Mouse (Mus musculus) embryonic fibroblast, embryonic 13.5 days (primary cell): ENCODE results near the gene Nos3. TPM values are rescaled to one million over a fixed set of nuclear protein-coding genes. Genes with fewer than 3 reads are reported as not detected.
A peak's percentile ranks its signal among the peaks of the same experiment; 100 is the strongest.

ENCODE experiments used
- H3K27ac ChIP-seq: 2 replicates; pipeline ENCODE4 v1.5.1; 2012; ENCODE audit warnings: low read length, control low read depth, inconsistent platforms; ENCODE audit not compliant: insufficient read depth
- H3K4me1 ChIP-seq: 2 replicates; pipeline ENCODE4 v1.6.1; 2011; ENCODE audit warnings: low read length; ENCODE audit not compliant: control insufficient read depth, insufficient read depth
- H3K4me3 ChIP-seq: 2 replicates; pipeline ENCODE4 v1.5.1; 2011; ENCODE audit warnings: mild to moderate bottlenecking, control low read depth, low read length; ENCODE audit not compliant: insufficient read depth
- CTCF ChIP-seq: IDR thresholded peaks from 2 replicates; pipeline ENCODE4 v1.5.1; 2011; ENCODE audit warnings: mild to moderate bottlenecking, control low read depth, low read length, moderate library complexity, borderline replicate concordance; ENCODE audit not compliant: insufficient read depth
- POLR2A ChIP-seq: IDR thresholded peaks from 2 replicates; pipeline ENCODE4 v1.6.1; 2011; ENCODE audit warnings: low read depth, mild to moderate bottlenecking, control low read depth, low read length, moderate library complexity
- polyA plus RNA-seq: library from polyadenylated mRNA; stranded (reverse); fragments of >200 nt; gene quantifications from 2 replicates; pipeline ENCODE4 v1.2.4, GENCODE M21; 2011; ENCODE audit warnings: low read depth; ENCODE audit not compliant: missing spikeins, insufficient read length

Gene Nos3
- polyA plus RNA-seq, 1 experiment: not detected

DNA sequence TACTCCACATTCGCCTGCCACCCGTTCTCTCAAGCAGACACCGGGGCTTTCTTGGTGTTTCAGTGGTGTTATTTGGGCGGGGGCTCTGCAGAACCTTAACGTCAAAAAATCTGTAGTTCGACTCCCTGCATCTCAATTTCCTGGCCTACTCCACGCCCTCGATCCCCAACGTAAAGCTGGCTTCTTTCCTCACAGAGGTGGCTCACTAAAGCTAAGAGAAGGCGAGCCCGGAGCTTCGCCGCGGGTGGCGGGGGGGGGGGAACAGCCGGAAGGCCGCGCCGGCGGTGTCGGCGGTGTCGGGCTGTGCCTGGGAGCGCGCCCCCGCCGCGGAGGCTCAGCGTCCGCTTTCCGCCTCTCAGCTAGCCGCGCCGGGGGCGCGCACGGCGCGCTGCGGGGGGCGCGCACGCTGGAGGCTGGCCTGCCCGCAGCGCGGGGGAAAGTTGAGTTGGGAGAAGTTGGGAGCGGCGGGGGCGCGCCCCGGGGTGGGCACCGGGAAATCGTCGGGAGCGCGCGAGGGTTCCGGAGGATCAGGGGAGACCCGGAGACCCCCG is 60.3 kb downstream of the Nos3 start:
- Histone ChIP-seq H3K27ac (peak overlapping the region; percentile 84), H3K4me1 (peaks cover 4% of the 10 kb centered on the region), H3K4me3 (peak overlapping the region; percentile 74)
- TF ChIP-seq CTCF (no peak), POLR2A (peak; percentile 50)

DNA sequence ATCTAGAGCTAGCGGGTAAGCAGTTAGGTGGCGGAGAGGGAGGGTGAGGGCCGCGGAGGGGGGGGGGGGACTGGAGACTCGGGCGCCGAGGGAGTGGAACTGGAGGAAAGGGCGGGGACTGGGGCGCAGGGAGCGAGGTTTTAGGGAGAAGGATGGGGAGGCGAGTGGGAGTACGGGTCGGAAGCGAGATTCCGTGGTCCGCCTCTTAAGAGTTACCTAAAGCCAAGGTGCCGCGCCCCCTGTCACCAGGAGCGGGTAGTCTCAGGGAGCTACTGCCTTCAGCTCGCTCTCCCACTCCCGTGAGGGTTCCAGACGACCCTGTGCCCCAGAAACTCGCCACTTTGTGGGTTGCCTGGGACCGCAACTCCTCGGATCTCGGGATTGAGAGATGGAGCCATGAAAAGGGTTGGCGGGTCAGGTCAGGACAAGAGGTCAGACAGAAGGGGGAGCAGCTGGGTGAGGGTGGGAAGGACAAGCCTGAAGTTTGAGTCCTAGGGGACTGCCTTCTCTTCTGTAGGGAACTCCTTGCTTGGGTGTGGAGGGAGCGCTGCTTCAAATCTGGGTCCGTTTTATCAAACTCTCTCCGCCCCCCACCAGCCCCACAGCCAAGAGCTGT is 60.9 kb downstream of the Nos3 start:
- H3K4me1 ChIP-seq: peaks cover 4% of the 10 kb centered on the region
- TF ChIP-seq CTCF (no peak), POLR2A (peak; percentile 36; the same call in 1 of the 2 replicates)
- H3K4me3 ChIP-seq: peak overlapping the region; percentile 74
- peak overlapping the region; percentile 59 for H3K27ac ChIP-seq

DNA sequence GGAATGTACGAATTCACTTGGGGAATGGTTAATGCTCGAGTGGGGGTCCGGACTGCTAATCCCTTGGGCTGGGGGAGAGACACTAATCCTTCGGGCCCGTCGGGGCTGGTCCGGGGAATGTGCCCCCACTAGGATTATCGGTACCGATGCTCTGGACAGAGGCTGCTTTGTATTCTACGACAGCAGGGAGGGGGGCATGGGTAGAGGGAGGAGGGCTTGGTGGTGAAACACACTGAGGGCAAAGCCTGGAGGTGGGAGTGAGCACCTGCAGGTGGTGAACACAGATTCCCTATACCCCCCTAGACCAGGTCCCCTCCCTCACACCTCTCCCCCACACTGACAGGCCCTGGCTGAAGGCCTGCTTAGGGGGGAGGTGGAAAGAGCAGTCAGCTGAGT is 61.4 kb downstream of the Nos3 start:
- TF ChIP-seq POLR2A (no peak), CTCF (no peak)
- peak overlapping the region; percentile 59; the same call in 1 of the 2 replicates for H3K27ac ChIP-seq
- H3K4me1 ChIP-seq: peaks cover 4% of the 10 kb centered on the region
- H3K4me3 ChIP-seq: peak overlapping the region; percentile 74

DNA sequence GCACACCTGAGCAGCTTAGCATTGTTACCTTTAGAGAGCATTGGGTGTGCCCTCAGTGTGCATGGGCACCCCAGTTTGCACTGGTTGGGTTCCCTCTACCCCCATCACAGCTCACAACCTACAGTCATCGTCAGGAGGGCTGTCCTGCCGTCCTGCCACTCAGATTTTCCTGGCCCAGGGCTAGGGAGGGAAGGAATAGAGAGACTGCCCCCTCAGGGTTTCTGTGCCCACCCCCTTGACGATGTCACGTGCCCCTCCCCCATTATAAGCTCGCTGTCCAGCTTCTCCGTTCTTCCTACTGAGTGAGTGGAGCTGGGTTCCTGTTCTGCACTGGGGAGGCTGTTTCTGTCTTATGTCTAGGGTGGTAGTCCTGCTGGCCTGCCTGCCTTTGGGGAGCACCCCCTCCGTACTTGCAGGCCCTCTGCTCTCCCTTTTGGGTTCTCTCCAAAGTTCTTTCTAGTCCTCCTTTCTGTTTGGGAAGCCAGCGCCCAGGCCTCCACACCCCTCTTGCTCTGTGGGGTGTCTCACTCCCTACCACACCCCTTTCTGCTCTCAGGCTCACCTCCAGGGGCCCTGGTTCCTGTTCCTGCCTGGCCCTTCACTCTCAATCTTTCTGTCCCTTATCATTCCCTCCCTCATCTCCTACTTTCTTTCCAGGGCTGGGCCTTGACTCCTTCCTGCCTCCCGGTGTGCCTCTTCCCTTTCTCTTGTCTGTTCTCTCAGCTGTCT is 62.1 kb downstream of the Nos3 start:
- Histone ChIP-seq H3K27ac (peak overlapping the region; percentile 27), H3K4me1 (peaks cover 4% of the 10 kb centered on the region), H3K4me3 (peak overlapping the region; percentile 74)
- TF ChIP-seq POLR2A (peak; percentile 58), CTCF (no peak)

DNA sequence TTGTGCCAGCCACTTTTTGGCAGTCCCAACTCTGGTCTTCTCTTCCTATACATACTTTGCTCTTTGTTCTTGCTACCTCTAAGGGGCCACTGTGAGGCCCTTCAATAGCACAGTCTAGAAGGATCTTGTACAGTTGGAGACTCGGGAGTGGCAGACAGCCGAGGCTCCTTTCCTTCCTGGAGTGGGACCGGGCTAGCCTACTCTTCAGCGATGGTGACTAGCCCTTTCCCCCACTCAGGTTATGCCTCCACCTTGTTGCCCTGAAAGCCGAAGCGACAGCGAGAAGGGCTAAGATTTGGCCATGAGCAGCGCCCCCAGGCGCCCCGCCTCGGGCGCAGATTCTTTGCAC is 62.6 kb downstream of the Nos3 start:
- Histone ChIP-seq H3K4me3 (peak overlapping the region; percentile 74), H3K27ac (peak overlapping the region; percentile 27), H3K4me1 (peaks cover 4% of the 10 kb centered on the region)
- TF ChIP-seq CTCF: no peak

DNA sequence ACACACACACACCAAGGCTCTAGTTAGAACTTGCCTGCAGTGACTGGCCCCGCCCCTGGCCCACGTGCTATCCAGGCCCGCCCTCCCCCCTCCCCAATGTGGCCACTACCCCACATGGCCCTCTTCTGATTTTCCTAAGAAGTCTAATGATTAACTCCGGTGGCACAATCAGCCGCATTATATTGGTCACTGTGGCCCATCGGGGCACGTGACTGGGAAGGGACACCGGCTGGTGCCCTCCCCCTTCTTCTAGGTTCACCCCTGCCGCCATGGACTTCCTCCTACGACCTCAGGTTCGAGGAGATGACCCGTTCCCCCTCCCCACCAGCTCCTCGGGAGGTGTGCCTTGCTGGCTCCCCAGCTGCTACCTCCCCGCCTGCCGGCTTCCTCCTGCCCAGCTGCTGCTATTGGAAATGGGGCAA is 63.4 kb downstream of the Nos3 start:
- no peak for TF ChIP-seq CTCF
- TF ChIP-seq POLR2A: no peak
- Histone ChIP-seq H3K27ac (no peak overlapping the region), H3K4me1 (peaks cover 4% of the 10 kb centered on the region), H3K4me3 (peak overlapping the region; percentile 3; the same call in 1 of the 2 replicates)

DNA sequence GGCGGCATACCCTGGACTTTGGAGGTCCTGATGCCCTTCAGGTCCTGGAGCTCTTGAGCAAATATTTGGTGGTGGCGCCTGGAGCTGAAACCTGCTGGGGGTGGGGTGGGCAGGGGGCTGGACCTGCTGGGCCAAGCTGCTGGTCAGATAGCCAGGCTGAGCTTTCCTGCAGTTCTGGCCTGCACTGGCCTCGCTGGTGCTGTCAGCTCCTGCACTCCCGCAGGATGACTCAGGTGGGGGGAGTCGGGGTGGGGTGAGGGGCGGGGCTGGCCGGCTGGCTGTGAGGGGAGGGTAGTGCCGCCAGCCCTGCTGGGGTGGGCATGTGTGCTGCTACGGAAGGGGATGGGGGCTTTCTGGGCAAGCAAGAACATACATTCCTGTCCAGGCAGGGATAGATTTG is 64.0 kb downstream of the Nos3 start:
- H3K27ac ChIP-seq: no peak overlapping the region

DNA sequence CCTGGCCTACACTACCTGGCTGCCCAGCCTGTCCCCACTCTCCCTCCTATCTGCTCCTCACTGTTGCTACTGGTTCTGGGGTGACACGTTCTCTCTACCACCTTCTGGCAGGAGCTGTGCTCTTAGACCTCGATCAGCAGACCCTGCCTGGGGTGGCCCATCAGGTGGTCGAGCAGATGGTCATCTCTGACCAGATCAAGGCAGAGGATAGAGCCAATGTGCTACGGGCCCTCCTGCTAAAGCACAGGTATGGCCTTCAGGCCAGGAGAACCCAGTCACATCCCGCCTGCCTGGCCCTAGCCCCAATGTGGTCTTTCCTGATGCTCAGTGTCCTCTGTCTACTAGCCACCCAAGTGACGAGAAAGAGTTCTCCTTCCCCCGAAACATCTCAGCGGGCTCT is 69.4 kb downstream of the Nos3 start:
- TF ChIP-seq CTCF (no peak), POLR2A (no peak)
- H3K4me1 ChIP-seq: no peaks in the 10 kb centered on the region

More for the DNA sequence above, 64.0 kb downstream of the Nos3 start:
- Histone ChIP-seq H3K4me1 (peaks cover 4% of the 10 kb centered on the region), H3K4me3 (peak overlapping the region; percentile 3; the same call in 1 of the 2 replicates)
- TF ChIP-seq POLR2A: peak; percentile 43; the same call in 1 of the 2 replicates
- no peak for TF ChIP-seq CTCF

More for the DNA sequence above, 69.4 kb downstream of the Nos3 start:
- Histone ChIP-seq H3K4me3 (no peak overlapping the region), H3K27ac (no peak overlapping the region)

Other genes starting within 250 kb of the Nos3 start
- 13.6 and 16.2 TPM in 2 replicates for gene Nupl2, start 199.8 kb upstream of the Nos3 start, polyA plus RNA-seq
- 2.2 and 2.9 TPM in 2 replicates for gene Kcnh2, start 13.2 kb upstream of the Nos3 start, polyA plus RNA-seq
- gene Atg9b, start 27.3 kb downstream of the Nos3 start, polyA plus RNA-seq: 0.39 and 1.0 TPM in 2 replicates
- 10.6 and 11.7 TPM in 2 replicates for gene Abcb8, start 28.9 kb downstream of the Nos3 start, polyA plus RNA-seq
- 2.3 and 3.5 TPM in 2 replicates for gene Asic3, start 48.6 kb downstream of the Nos3 start, polyA plus RNA-seq
- 70.7 and 76.7 TPM in 2 replicates for gene Cdk5, start 58.7 kb downstream of the Nos3 start, polyA plus RNA-seq
- 59.0 and 69.3 TPM in 2 replicates for gene Slc4a2, start 59.0 kb downstream of the Nos3 start, polyA plus RNA-seq
- 63.3 and 91.1 TPM in 2 replicates for gene Fastk, start 80.5 kb downstream of the Nos3 start, polyA plus RNA-seq
- 5.9 and 9.8 TPM in 2 replicates for gene Tmub1, start 83.0 kb downstream of the Nos3 start, polyA plus RNA-seq
- gene Agap3, start 87.4 kb downstream of the Nos3 start, polyA plus RNA-seq: 31.2 and 38.7 TPM in 2 replicates
- gene Gbx1, start 162.4 kb downstream of the Nos3 start, polyA plus RNA-seq: not detected in 2 replicates
- gene Asb10, start 176.2 kb downstream of the Nos3 start, polyA plus RNA-seq: not detected in 2 replicates
- not detected in 2 replicates for gene 4931409K22Rik, start 192.0 kb downstream of the Nos3 start, polyA plus RNA-seq
- gene Abcf2, start 212.7 kb downstream of the Nos3 start, polyA plus RNA-seq: 69.3 and 73.4 TPM in 2 replicates
- gene Chpf2, start 221.9 kb downstream of the Nos3 start, polyA plus RNA-seq: 45.5 and 54.6 TPM in 2 replicates